Comparison of ENCODE assay signal across 8 mouse cellular contexts in genomic region chr5:120094602-120095001, GRCm38 (mm10). TPM values are rescaled to one million over a fixed set of nuclear protein-coding genes. Genes with fewer than 3 reads are reported as not detected.
DNase-seq lines count a peak whose midpoint lies in the region; ATAC-seq and TF ChIP-seq lines count a peak whose summit lies in the region.

No protein-coding gene starts in this region.

- H3K27ac ChIP-seq in forebrain, embryonic 10.5 days = no peak overlapping the region
- no peak overlapping the region for H3K27ac ChIP-seq in forebrain, embryonic 16.5 days (ENCODE audit: low read length)
- H3K27ac ChIP-seq in neural tube, embryonic 15.5 days (replicated peaks) = no peak overlapping the region

- H3K27me3 ChIP-seq in forebrain, embryonic 10.5 days (ENCODE audit: poor library complexity, severe bottlenecking) = peaks cover 22% of the 10 kb centered on the region
- peaks cover 10% of the 10 kb centered on the region for H3K27me3 ChIP-seq in forebrain, embryonic 16.5 days (replicated peaks; ENCODE audit: control insufficient read depth, insufficient read depth, low read length)
- peaks cover 35% of the 10 kb centered on the region for H3K27me3 ChIP-seq in neural tube, embryonic 15.5 days (replicated peaks)

- no peaks in the 10 kb centered on the region for H3K4me1 ChIP-seq in forebrain, embryonic 10.5 days
- no peaks in the 10 kb centered on the region for H3K4me1 ChIP-seq in forebrain, embryonic 16.5 days (replicated peaks; ENCODE audit: control insufficient read depth, insufficient read depth, low read length)
- no peaks in the 10 kb centered on the region for H3K4me1 ChIP-seq in neural tube, embryonic 15.5 days

- H3K9ac ChIP-seq in forebrain, embryonic 16.5 days (replicated peaks; ENCODE audit: low read depth, low read length) = no peak overlapping the region
- H3K9ac ChIP-seq in neural tube, embryonic 15.5 days (replicated peaks) = no peak overlapping the region

- WGBS in forebrain, embryonic 10.5 days = 61% methylated on average over 7 of the region's 7 CpGs
- WGBS in forebrain, embryonic 16.5 days = 50% methylated on average over 7 of the region's 7 CpGs
- WGBS in neural tube, embryonic 15.5 days = 58% methylated on average over 7 of the region's 7 CpGs

- no peaks in the 10 kb centered on the region for H3K36me3 ChIP-seq in forebrain, embryonic 10.5 days (replicated peaks)
- H3K36me3 ChIP-seq in forebrain, embryonic 16.5 days (ENCODE audit: control insufficient read depth, insufficient read depth) = no peaks in the 10 kb centered on the region
- H3K36me3 ChIP-seq in neural tube, embryonic 15.5 days = no peaks in the 10 kb centered on the region

- H3K9me3 ChIP-seq in forebrain, embryonic 10.5 days = no peaks in the 10 kb centered on the region
- H3K9me3 ChIP-seq in forebrain, embryonic 16.5 days (ENCODE audit: control insufficient read depth, low read length) = no peaks in the 10 kb centered on the region
- no peaks in the 10 kb centered on the region for H3K9me3 ChIP-seq in neural tube, embryonic 15.5 days (replicated peaks)

- no peak overlapping the region for H3K4me2 ChIP-seq in forebrain, embryonic 16.5 days (ENCODE audit: low read length)
- H3K4me2 ChIP-seq in neural tube, embryonic 15.5 days = no peak overlapping the region

- no peak overlapping the region for H3K4me3 ChIP-seq in forebrain, embryonic 10.5 days
- no peak overlapping the region for H3K4me3 ChIP-seq in forebrain, embryonic 16.5 days (replicated peaks; ENCODE audit: low read length)
- H3K4me3 ChIP-seq in neural tube, embryonic 15.5 days (replicated peaks) = no peak overlapping the region

- peak; percentile 72 for TF ChIP-seq CTCF in brain, embryonic 14.5 days (IDR thresholded peaks at IDR 0.05; ENCODE audit: borderline replicate concordance, extremely low read depth, insufficient read depth, insufficient read length)

- ATAC-seq in forebrain, embryonic 16.5 days = no peak
- ATAC-seq in neural tube, embryonic 15.5 days (ENCODE audit: low FRiP score) = no peak

- TF ChIP-seq POLR2A in brain, embryonic 14.5 days (IDR thresholded peaks at IDR 0.05; ENCODE audit: borderline replicate concordance, extremely low read depth, insufficient read depth, insufficient read length, poor library complexity, severe bottlenecking) = no peak

- peak; percentile 50 for DNase-seq in forebrain, embryonic 10.5 days (ENCODE audit: extremely low spot score, low spot score)
- peak; percentile 57 for DNase-seq in neural tube, embryonic 10.5 days (ENCODE audit: extremely low spot score, low spot score)
- DNase-seq in brain, embryonic 14.5 days (ENCODE audit: low read depth) = peak; percentile 66
- peak; percentile 21 for DNase-seq in kidney, postnatal 14 days
- DNase-seq in retina, postnatal 1 day = peak; percentile 68
- DNase-seq in right cerebral cortex, adult 2 months (ENCODE audit: low spot score in 2 of 2) = no peak

RNA-seq across cellular contexts. Expression of gene Rbm19, which starts 21.7 kb away (rescaled TPM):
- polyA plus RNA-seq in forebrain, embryonic 10.5 days (2016; fragmentation: Nextera tagmentation; extraction: Ambion mirVana) = 36.2 and 38.4 TPM in 2 replicates
- polyA plus RNA-seq in forebrain, embryonic 16.5 days (2015; fragmentation: Nextera tagmentation; extraction: Ambion mirVana) = 16.4 and 16.9 TPM in 2 replicates
- polyA plus RNA-seq in neural tube, embryonic 15.5 days (2015; fragmentation: Nextera tagmentation; extraction: Ambion mirVana) = 18.7 and 20.2 TPM in 2 replicates
- polyA plus RNA-seq in brain, embryonic 14.5 days (2012; rRNA removed) = 12.6 and 15.7 TPM in 2 replicates

Comparison
In these comparisons a context has a peak if more than half of its experiments do, and no peak if none do; other contexts are left out.
1. DNase-seq: peak in forebrain, embryonic 10.5 days (single experiment), neural tube, embryonic 10.5 days (single experiment), brain, embryonic 14.5 days (single experiment), kidney, postnatal 14 days (single experiment) and retina, postnatal 1 day (single experiment); none in right cerebral cortex, adult 2 months (0 of 2).